9 mouse cellular contexts compared by ENCODE assay signal in the genomic region with DNA sequence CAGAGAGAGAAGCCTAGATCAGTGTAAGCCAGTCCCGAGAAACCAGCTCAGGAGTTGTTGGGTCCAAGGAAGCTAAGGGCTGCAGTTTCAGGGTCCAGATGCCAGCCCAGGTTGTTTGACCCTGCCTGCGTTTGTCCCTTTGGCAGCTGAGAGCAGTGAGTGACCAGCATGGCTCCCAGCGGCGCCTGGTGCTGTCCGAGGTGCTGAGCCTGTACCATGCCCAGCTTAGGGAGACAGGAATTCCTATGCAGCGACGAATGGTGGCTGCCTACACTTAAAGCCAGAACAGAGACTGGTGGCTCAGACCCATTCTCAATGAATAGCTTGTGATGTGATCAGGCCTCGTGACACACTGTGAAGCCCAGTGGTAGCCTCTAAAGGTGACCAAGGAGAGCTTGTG. TPM values are rescaled to one million over a fixed set of nuclear protein-coding genes. Genes with fewer than 3 reads are reported as not detected.
A peak's percentile ranks its signal among the peaks of the same experiment; 100 is the strongest.
DNase-seq lines count a peak whose midpoint lies in the region; ATAC-seq and TF ChIP-seq lines count a peak whose summit lies in the region.
"Had no signal": no experiment of that assay in that cellular context is flagged by ENCODE, and none has a peak within 500 bp of the region (broad histone marks: within the 10 kb centered on the region; RNA-seq: fewer than 3 reads in every experiment).

No protein-coding gene starts in this region.

- no peak overlapping the region for H3K4me2 ChIP-seq in limb, embryonic 11.5 days (ENCODE audit: low read depth, severe bottlenecking)
- no peak overlapping the region for H3K4me2 ChIP-seq in forebrain, embryonic 14.5 days (ENCODE audit: low read length)
- H3K4me2 ChIP-seq in intestine, embryonic 15.5 days (replicated peaks): no peak overlapping the region
- H3K4me2 ChIP-seq: neural tube, embryonic 13.5 days had no signal

- no peak for TF ChIP-seq CTCF in gastrocnemius, adult 2 months (IDR thresholded peaks at IDR 0.05)
- no peak for TF ChIP-seq CTCF in C2C12 (IDR thresholded peaks at IDR 0.05; ENCODE audit: control insufficient read depth, insufficient read depth, insufficient read length)

- H3K36me3 ChIP-seq in C2C12 (ENCODE audit: control insufficient read depth, insufficient read depth): no peaks in the 10 kb centered on the region
- no peaks in the 10 kb centered on the region for H3K36me3 ChIP-seq in embryonic facial prominence, embryonic 10.5 days (replicated peaks)
- no peaks in the 10 kb centered on the region for H3K36me3 ChIP-seq in limb, embryonic 11.5 days (ENCODE audit: control insufficient read depth, insufficient read depth, low read length)
- no peaks in the 10 kb centered on the region for H3K36me3 ChIP-seq in forebrain, embryonic 14.5 days (ENCODE audit: control insufficient read depth, insufficient read depth, low read length)
- no peaks in the 10 kb centered on the region for H3K36me3 ChIP-seq in intestine, embryonic 15.5 days
- H3K36me3 ChIP-seq: neural tube, embryonic 13.5 days had no signal

- H3K27me3 ChIP-seq in C2C12 (ENCODE audit: control insufficient read depth, insufficient read depth, insufficient read length): peaks cover 28% of the 10 kb centered on the region
- no peaks in the 10 kb centered on the region for H3K27me3 ChIP-seq in embryonic facial prominence, embryonic 10.5 days (replicated peaks; ENCODE audit: low read depth, poor library complexity, severe bottlenecking)
- no peaks in the 10 kb centered on the region for H3K27me3 ChIP-seq in limb, embryonic 11.5 days (ENCODE audit: control insufficient read depth, insufficient read depth, low read length)
- H3K27me3 ChIP-seq in forebrain, embryonic 14.5 days (replicated peaks; ENCODE audit: control insufficient read depth, insufficient read depth, low read length): peaks cover 3% of the 10 kb centered on the region; the same call in 1 of the 2 replicates
- peaks cover 2% of the 10 kb centered on the region; the same call in 1 of the 2 replicates for H3K27me3 ChIP-seq in intestine, embryonic 15.5 days (replicated peaks)

- no peak overlapping the region for H3K27ac ChIP-seq in gastrocnemius, adult 2 months
- H3K27ac ChIP-seq in embryonic facial prominence, embryonic 10.5 days (replicated peaks): no peak overlapping the region
- no peak overlapping the region for H3K27ac ChIP-seq in limb, embryonic 11.5 days (replicated peaks; ENCODE audit: low read depth, low read length)
- no peak overlapping the region for H3K27ac ChIP-seq in forebrain, embryonic 14.5 days (ENCODE audit: low read depth, low read length)
- no peak overlapping the region for H3K27ac ChIP-seq in intestine, embryonic 15.5 days
- H3K27ac ChIP-seq: neural tube, embryonic 13.5 days had no signal

- ATAC-seq in limb, embryonic 11.5 days (ENCODE audit: insufficient number of reproducible peaks, low FRiP score, low TSS enrichment, low read depth): peak; percentile 47; the same call in 1 of the 2 replicates
- no peak for ATAC-seq in forebrain, embryonic 14.5 days
- ATAC-seq in intestine, embryonic 15.5 days: no peak

- no peak overlapping the region for H3ac ChIP-seq in C2C12 (ENCODE audit: control insufficient read depth, insufficient read length, low read depth)

- H3K4me1 ChIP-seq in embryonic facial prominence, embryonic 10.5 days: peaks cover 7% of the 10 kb centered on the region
- no peaks in the 10 kb centered on the region for H3K4me1 ChIP-seq in limb, embryonic 11.5 days (ENCODE audit: control insufficient read depth, insufficient read depth, low read length)
- H3K4me1 ChIP-seq in forebrain, embryonic 14.5 days (ENCODE audit: control insufficient read depth, insufficient read depth, low read length): no peaks in the 10 kb centered on the region
- H3K4me1 ChIP-seq in intestine, embryonic 15.5 days (replicated peaks): no peaks in the 10 kb centered on the region

- peak; percentile 58 for DNase-seq in gastrocnemius, adult 2 months
- DNase-seq in gastrocnemius, postnatal 25 days: no peak
- DNase-seq in embryonic facial prominence, embryonic 10.5 days (ENCODE audit: low spot score): peak; percentile 84
- DNase-seq in limb, embryonic 11.5 days (ENCODE audit: low spot score): peak; percentile 89
- DNase-seq in urinary bladder, postnatal 14 days (ENCODE audit: low spot score): peak; percentile 59
- no peak for DNase-seq in forebrain, embryonic 14.5 days (ENCODE audit: low spot score)

- H3K79me2 ChIP-seq in C2C12 (ENCODE audit: control insufficient read depth, insufficient read depth): no peaks in the 10 kb centered on the region

- WGBS in embryonic facial prominence, embryonic 10.5 days: 2% methylated on average over 8 of the region's 8 CpGs
- WGBS in limb, embryonic 11.5 days: 3% methylated on average over 8 of the region's 8 CpGs
- 2% methylated on average over 8 of the region's 8 CpGs for WGBS in forebrain, embryonic 14.5 days
- 4% methylated on average over 8 of the region's 8 CpGs for whole genome bisulfite sequencing in intestine, embryonic 15.5 days

- H3K79me3 ChIP-seq in C2C12 (ENCODE audit: low read depth): no peaks in the 10 kb centered on the region

- H3K4me3 ChIP-seq in gastrocnemius, adult 2 months: no peak overlapping the region
- H3K4me3 ChIP-seq in C2C12 (ENCODE audit: insufficient read depth, poor library complexity, severe bottlenecking): no peak overlapping the region
- H3K4me3 ChIP-seq in embryonic facial prominence, embryonic 10.5 days: no peak overlapping the region
- H3K4me3 ChIP-seq in limb, embryonic 11.5 days (ENCODE audit: low read depth, low read length): no peak overlapping the region
- no peak overlapping the region for H3K4me3 ChIP-seq in forebrain, embryonic 14.5 days (ENCODE audit: low read depth, low read length)
- H3K4me3 ChIP-seq in intestine, embryonic 15.5 days (replicated peaks): no peak overlapping the region
- H3K4me3 ChIP-seq: neural tube, embryonic 13.5 days had no signal

- no peaks in the 10 kb centered on the region for H3K9me3 ChIP-seq in embryonic facial prominence, embryonic 10.5 days
- H3K9me3 ChIP-seq in limb, embryonic 11.5 days (ENCODE audit: control insufficient read depth, low read length): no peaks in the 10 kb centered on the region
- no peaks in the 10 kb centered on the region for H3K9me3 ChIP-seq in forebrain, embryonic 14.5 days (replicated peaks; ENCODE audit: control insufficient read depth, low read length)
- H3K9me3 ChIP-seq in intestine, embryonic 15.5 days: no peaks in the 10 kb centered on the region
- H3K9me3 ChIP-seq: neural tube, embryonic 13.5 days had no signal

- intact Hi-C loops in gastrocnemius, adult 2 months (cut with DNase I): no loop called here

- no peak overlapping the region for H3K9ac ChIP-seq in limb, embryonic 11.5 days (ENCODE audit: low read length)
- no peak overlapping the region for H3K9ac ChIP-seq in forebrain, embryonic 14.5 days (ENCODE audit: low read length)
- H3K9ac ChIP-seq in intestine, embryonic 15.5 days: no peak overlapping the region
- H3K9ac ChIP-seq: neural tube, embryonic 13.5 days had no signal

TF ChIP-seq in C2C12, 6 proteins besides CTCF, POLR2A, EP300 and RAD21:
- TF ChIP-seq MAX (IDR thresholded peaks at IDR 0.05) (peak; percentile 35), MYOD1 (IDR thresholded peaks at IDR 0.05; ENCODE audit: control insufficient read depth, insufficient read length, low read depth) (no peak)

RNA-seq across cellular contexts. Expression of a gene that starts 20.8 kb away (rescaled TPM):
- total RNA-seq in gastrocnemius, adult 2 months (2021): not detected
- not detected for total RNA-seq in gastrocnemius, postnatal 25 days (2021)
- polyA plus RNA-seq in C2C12 (2012; fragmentation: generic; extraction: Trizol): 0.01 TPM
- polyA plus RNA-seq in embryonic facial prominence, embryonic 10.5 days (2016; fragmentation: Nextera tagmentation; extraction: Ambion mirVana): 1.2 and 1.9 TPM in 2 replicates
- polyA plus RNA-seq in limb, embryonic 11.5 days (2014; fragmentation: Nextera tagmentation; extraction: Ambion mirVana): not detected in 2 replicates
- 0.85 and 1.1 TPM in 2 replicates for polyA plus RNA-seq in forebrain, embryonic 14.5 days (2014; fragmentation: Nextera tagmentation; extraction: Ambion mirVana)
- polyA plus RNA-seq in intestine, embryonic 15.5 days (2015; fragmentation: Nextera tagmentation; extraction: Ambion mirVana): not detected in 2 replicates

RNA-seq across cellular contexts. Expression of a gene that starts 30.8 kb away (rescaled TPM):
- under 1 TPM in 1 of 2 experiments, not detected in 1; 0.33 TPM for total RNA-seq in gastrocnemius, adult 2 months (2021)
- total RNA-seq in gastrocnemius, postnatal 25 days (2021): under 1 TPM; 0.20 to 0.48 TPM
- polyA plus RNA-seq in C2C12 (2012; fragmentation: generic; extraction: Trizol): 0.04 TPM
- polyA plus RNA-seq in embryonic facial prominence, embryonic 10.5 days (2016; fragmentation: Nextera tagmentation; extraction: Ambion mirVana): 0.38 and 0.66 TPM in 2 replicates
- 0.09 and 0.45 TPM in 2 replicates for polyA plus RNA-seq in limb, embryonic 11.5 days (2014; fragmentation: Nextera tagmentation; extraction: Ambion mirVana)
- polyA plus RNA-seq in forebrain, embryonic 14.5 days (2014; fragmentation: Nextera tagmentation; extraction: Ambion mirVana): 0.25 TPM in 1 of 2 replicates, not detected in the other
- 2.3 and 4.6 TPM in 2 replicates for polyA plus RNA-seq in intestine, embryonic 15.5 days (2015; fragmentation: Nextera tagmentation; extraction: Ambion mirVana)

RNA-seq across cellular contexts. Expression of a gene that starts 46.0 kb away (rescaled TPM):
- total RNA-seq in gastrocnemius, adult 2 months (2021): 10 to 100 TPM; 31.1 to 42.1 TPM
- 10 to 100 TPM; 31.8 to 34.4 TPM for total RNA-seq in gastrocnemius, postnatal 25 days (2021)
- 35.5 TPM for polyA plus RNA-seq in C2C12 (2012; fragmentation: generic; extraction: Trizol)
- 46.7 and 51.7 TPM in 2 replicates for polyA plus RNA-seq in embryonic facial prominence, embryonic 10.5 days (2016; fragmentation: Nextera tagmentation; extraction: Ambion mirVana)
- polyA plus RNA-seq in limb, embryonic 11.5 days (2014; fragmentation: Nextera tagmentation; extraction: Ambion mirVana): 64.9 and 65.6 TPM in 2 replicates
- polyA plus RNA-seq in forebrain, embryonic 14.5 days (2014; fragmentation: Nextera tagmentation; extraction: Ambion mirVana): 56.3 and 60.4 TPM in 2 replicates
- 52.6 and 55.1 TPM in 2 replicates for polyA plus RNA-seq in intestine, embryonic 15.5 days (2015; fragmentation: Nextera tagmentation; extraction: Ambion mirVana)

RNA-seq across cellular contexts. Expression of a gene that starts 46.1 kb away (rescaled TPM):
- 10 to 100 TPM; 18.6 to 22.4 TPM for total RNA-seq in gastrocnemius, adult 2 months (2021)
- 10 to 100 TPM; 14.6 to 16.2 TPM for total RNA-seq in gastrocnemius, postnatal 25 days (2021)
- polyA plus RNA-seq in C2C12 (2012; fragmentation: generic; extraction: Trizol): 11.0 TPM
- 33.1 and 34.3 TPM in 2 replicates for polyA plus RNA-seq in embryonic facial prominence, embryonic 10.5 days (2016; fragmentation: Nextera tagmentation; extraction: Ambion mirVana)
- polyA plus RNA-seq in limb, embryonic 11.5 days (2014; fragmentation: Nextera tagmentation; extraction: Ambion mirVana): 30.0 and 34.9 TPM in 2 replicates
- 21.0 and 30.8 TPM in 2 replicates for polyA plus RNA-seq in forebrain, embryonic 14.5 days (2014; fragmentation: Nextera tagmentation; extraction: Ambion mirVana)
- 22.8 and 23.2 TPM in 2 replicates for polyA plus RNA-seq in intestine, embryonic 15.5 days (2015; fragmentation: Nextera tagmentation; extraction: Ambion mirVana)

Comparison
In these comparisons a context has a peak if more than half of its experiments do, and no peak if none do; other contexts are left out.
1. DNase-seq: peak in gastrocnemius, adult 2 months (single experiment), embryonic facial prominence, embryonic 10.5 days (single experiment), limb, embryonic 11.5 days (single experiment) and urinary bladder, postnatal 14 days (single experiment); none in gastrocnemius, postnatal 25 days (single experiment) and forebrain, embryonic 14.5 days (single experiment).